Mouse (Mus musculus) liver, adult 2 months (tissue): ENCODE data around the gene Serpinb1b. TPM values are rescaled to one million over a fixed set of nuclear protein-coding genes. Genes with fewer than 3 reads are reported as not detected.

Source experiments
- DNase-seq: peaks from one replicate; pipeline ENCODE4 v3.0.0-alpha.2; 2011; ENCODE audit warnings: low read depth, low spot score; ENCODE audit errors: extremely low read depth
- H3K27ac ChIP-seq: fragments of 200-500 bp; replicated peaks from 2 replicates; pipeline ENCODE4 v1.5.1; 2012; ENCODE audit warnings: low read depth, mild to moderate bottlenecking, control low read depth, inconsistent platforms, low read length; ENCODE audit not compliant: insufficient read depth
- H3K27me3 ChIP-seq: fragments of 200-500 bp; 2 replicates; pipeline ENCODE4 v1.6.1; 2012; ENCODE audit warnings: mild to moderate bottlenecking, moderate library complexity, low read length, inconsistent platforms; ENCODE audit not compliant: control insufficient read depth, insufficient read depth
- H3K36me3 ChIP-seq: fragments of 200-500 bp; 2 replicates; pipeline ENCODE4 v1.6.1; 2012; ENCODE audit warnings: low read length, inconsistent platforms; ENCODE audit not compliant: control insufficient read depth, insufficient read depth
- H3K4me1 ChIP-seq: fragments of 200-500 bp; 2 replicates; pipeline ENCODE4 v1.6.1; 2011; ENCODE audit warnings: low read length; ENCODE audit not compliant: control insufficient read depth, insufficient read depth
- H3K4me3 ChIP-seq: fragments of 200-500 bp; 2 replicates; pipeline ENCODE4 v1.5.1; 2011; ENCODE audit warnings: low read depth, mild to moderate bottlenecking, control low read depth, low read length, moderate library complexity; ENCODE audit not compliant: insufficient read depth
- H3K79me2 ChIP-seq: fragments of 200-500 bp; 2 replicates; pipeline ENCODE4 v1.6.1; 2012; ENCODE audit warnings: inconsistent platforms, mild to moderate bottlenecking, low read length, moderate library complexity; ENCODE audit not compliant: control insufficient read depth, insufficient read depth
- H3K9ac ChIP-seq: fragments of 200-500 bp; 2 replicates; pipeline ENCODE4 v1.6.1; 2012; ENCODE audit warnings: low read depth, mild to moderate bottlenecking, control low read depth, inconsistent platforms, low read length
- CTCF ChIP-seq: fragments of 200-500 bp; IDR thresholded peaks from 2 replicates; pipeline ENCODE4 v1.5.1; 2011; ENCODE audit warnings: low read depth, low read length, control low read depth
- POLR2A ChIP-seq: fragments of 200-500 bp; IDR thresholded peaks from 2 replicates; pipeline ENCODE4 v1.6.1; 2011; ENCODE audit warnings: low read length, control low read depth; ENCODE audit not compliant: insufficient read depth; ENCODE audit errors: extremely low read depth
- WGBS: fragments of 180-500 bp; shearing (Covaris S2); methylation state at CpG from one replicate; pipeline ENCODE4 v1.1.7; 2018; 5-methylcytosine and 5-hydroxymethylcytosine counted together
- polyA plus RNA-seq: library from polyadenylated mRNA; depleted of rRNA; stranded (reverse); fragments of >200 nt; gene quantifications from 2 replicates; pipeline ENCODE4 v1.2.3, GENCODE M21; 2012
- total RNA-seq: library from RNA; depleted of rRNA; stranded (reverse); fragments of >200 nt; gene quantifications from 2 replicates; pipeline ENCODE4 v1.2.3, GENCODE M21; 2014

The Serpinb1b gene
- total and polyA plus RNA-seq, 2 experiments: 0.09 TPM; not detected in 1

GRCm38 (mm10) chr13:33048187-33048586, 30.2 kb upstream of the Serpinb1b start:
- WGBS: 62% methylated on average over 4 of the region's 4 CpGs

GRCm38 (mm10) chr13:33051697-33052096, 26.7 kb upstream of the Serpinb1b start:
- no peak for DNase-seq
- TF ChIP-seq CTCF: no peak
- no peak for TF ChIP-seq POLR2A
- Histone ChIP-seq H3K79me2 (no peaks in the 10 kb centered on the region), H3K4me1 (no peaks in the 10 kb centered on the region), H3K9ac (no peak overlapping the region), H3K27me3 (no peaks in the 10 kb centered on the region), H3K27ac (no peak overlapping the region), H3K36me3 (no peaks in the 10 kb centered on the region), H3K4me3 (no peak overlapping the region)
- 40% methylated on average over 3 of the region's 3 CpGs for WGBS

More at GRCm38 (mm10) chr13:33048187-33048586, 30.2 kb upstream of the Serpinb1b start:
- Histone ChIP-seq H3K9ac (no peak overlapping the region), H3K4me3 (no peak overlapping the region), H3K27me3 (no peaks in the 10 kb centered on the region), H3K27ac (no peak overlapping the region), H3K36me3 (no peaks in the 10 kb centered on the region), H3K4me1 (no peaks in the 10 kb centered on the region), H3K79me2 (no peaks in the 10 kb centered on the region)
- no peak for DNase-seq
- TF ChIP-seq CTCF: no peak
- no peak for TF ChIP-seq POLR2A

GRCm38 (mm10) chr13:33063048-33063447, 15.3 kb upstream of the Serpinb1b start:
- no peak overlapping the region for H3K27ac ChIP-seq
- H3K79me2 ChIP-seq: no peaks in the 10 kb centered on the region
- WGBS: 68% methylated on average over 1 of the region's 1 CpGs
- H3K9ac ChIP-seq: no peak overlapping the region
- no peak overlapping the region for H3K4me3 ChIP-seq
- H3K36me3 ChIP-seq: no peaks in the 10 kb centered on the region
- TF ChIP-seq POLR2A (no peak), CTCF (no peak)
- no peaks in the 10 kb centered on the region for H3K4me1 ChIP-seq
- no peak for DNase-seq
- no peaks in the 10 kb centered on the region for H3K27me3 ChIP-seq

- no peaks in the 10 kb centered on the region for H3K79me2 ChIP-seq
- no peaks in the 10 kb centered on the region for H3K27me3 ChIP-seq
- TF ChIP-seq CTCF (no peak), POLR2A (no peak)
- H3K36me3 ChIP-seq: no peaks in the 10 kb centered on the region
- DNase-seq: no peak
- H3K4me3 ChIP-seq: no peak overlapping the region
- 78% methylated on average over 1 of the region's 1 CpGs for WGBS
- no peak overlapping the region for H3K27ac ChIP-seq
- no peaks in the 10 kb centered on the region for H3K4me1 ChIP-seq
- H3K9ac ChIP-seq: no peak overlapping the region
Observed at GRCm38 (mm10) chr13:33067387-33067977, 10.9 kb upstream of the Serpinb1b start.

- Histone ChIP-seq H3K27ac (no peak overlapping the region), H3K9ac (no peak overlapping the region), H3K4me3 (no peak overlapping the region), H3K4me1 (no peaks in the 10 kb centered on the region), H3K27me3 (no peaks in the 10 kb centered on the region), H3K36me3 (no peaks in the 10 kb centered on the region), H3K79me2 (no peaks in the 10 kb centered on the region)
- no peak for TF ChIP-seq POLR2A
- TF ChIP-seq CTCF: no peak
- 80% methylated on average over 3 of the region's 3 CpGs for WGBS
- no peak for DNase-seq
Observed at GRCm38 (mm10) chr13:33068164-33068563, 10.2 kb upstream of the Serpinb1b start.

- no peak for DNase-seq
- Histone ChIP-seq H3K4me1 (no peaks in the 10 kb centered on the region), H3K36me3 (no peaks in the 10 kb centered on the region), H3K4me3 (no peak overlapping the region), H3K27me3 (no peaks in the 10 kb centered on the region), H3K79me2 (no peaks in the 10 kb centered on the region), H3K9ac (no peak overlapping the region), H3K27ac (no peak overlapping the region)
- 78% methylated on average over 5 of the region's 5 CpGs for WGBS
- TF ChIP-seq CTCF (no peak), POLR2A (no peak)
Observed at GRCm38 (mm10) chr13:33071776-33072175, 6.6 kb upstream of the Serpinb1b start.
